Mouse (Mus musculus) spleen, postnatal 10 days (tissue): ENCODE results near the gene Cth.
"Not testable (repeated sequence)": the region's sequence is repeated elsewhere in the genome, so short reads cannot be mapped to it uniquely, and the experiment has no call there.

Experiments
- DNase-seq, 2 experiments: peaks; one replicate each; pipeline ENCODE4 v3.0.0; 2021 to 2022; ENCODE audit warnings: low spot score in 2 of 2

Cth gene

DNA sequence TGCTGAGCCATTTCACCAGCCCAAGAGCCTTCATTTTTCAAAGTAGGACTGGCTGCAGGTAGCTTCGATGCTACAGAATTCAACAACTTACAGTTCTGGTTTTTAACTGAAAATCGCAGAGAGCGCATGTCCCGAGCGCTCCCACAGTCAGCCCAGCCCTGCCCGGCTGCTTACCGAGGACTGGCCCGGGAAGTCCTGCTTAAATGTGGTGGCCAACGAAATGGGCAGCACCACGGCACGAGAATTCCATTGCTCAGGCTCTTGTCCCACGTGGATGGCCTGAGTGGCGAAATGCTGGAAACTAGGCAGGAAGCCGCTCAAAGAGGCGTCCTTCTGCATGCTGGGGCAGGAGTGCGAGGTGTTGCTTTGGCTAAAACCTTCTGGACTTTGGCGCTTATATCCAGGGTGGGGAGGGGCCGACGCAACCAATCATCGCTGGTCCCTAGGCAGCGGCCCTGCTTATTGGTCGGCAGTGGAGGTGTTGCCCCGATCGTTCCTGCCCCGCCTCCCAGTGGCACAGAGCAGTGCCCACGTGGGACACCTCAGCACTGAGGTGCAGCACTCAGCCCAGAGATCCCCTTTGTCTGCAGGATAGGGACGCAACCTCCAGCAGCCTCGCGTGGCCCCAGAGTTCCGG lies at the start of gene Cth:
Gene Cth, minus strand, starts transcription at position 386 of the 637 bp plus-strand sequence.
- DNase-seq: peak; percentile 33 to 78

DNA sequence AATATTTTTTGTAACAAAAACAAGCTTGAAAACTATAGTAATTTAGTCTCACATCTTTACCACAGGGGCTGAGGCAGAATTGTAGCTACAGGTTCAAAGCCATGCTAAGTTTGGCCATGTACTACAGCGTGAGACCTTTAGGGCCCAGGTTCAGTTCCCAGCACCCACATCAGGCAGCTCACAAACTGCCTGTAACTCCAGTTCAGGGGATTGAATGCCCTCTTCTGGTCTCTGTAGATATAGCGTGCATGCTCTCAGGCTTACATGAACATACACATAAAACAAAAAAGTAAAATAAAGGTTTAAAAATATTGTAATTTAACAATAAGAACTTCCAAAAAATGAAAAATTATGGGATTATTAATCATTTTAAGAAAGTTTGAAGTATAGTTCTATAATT lies 48.4 kb upstream of the Cth start:
- DNase-seq: no peak

DNA sequence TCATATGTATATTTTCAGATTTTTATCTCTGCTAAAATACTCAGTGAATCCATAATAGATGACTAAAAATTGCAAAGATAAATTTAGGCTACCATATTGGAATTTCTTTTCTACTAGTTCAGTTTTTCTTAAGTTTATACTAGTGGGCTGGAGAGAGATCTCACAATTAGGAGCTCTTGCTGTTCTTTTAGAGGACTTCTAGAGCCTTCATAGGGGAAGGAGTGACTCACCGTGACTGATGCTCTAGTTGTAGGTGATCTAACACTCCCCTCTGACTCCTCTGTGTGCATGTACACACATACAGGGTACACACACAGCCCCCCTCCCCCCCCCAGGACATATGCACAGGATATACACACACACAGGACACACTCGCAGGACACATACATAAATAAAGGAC lies 46.3 kb upstream of the Cth start:
- DNase-seq: no peak

DNA sequence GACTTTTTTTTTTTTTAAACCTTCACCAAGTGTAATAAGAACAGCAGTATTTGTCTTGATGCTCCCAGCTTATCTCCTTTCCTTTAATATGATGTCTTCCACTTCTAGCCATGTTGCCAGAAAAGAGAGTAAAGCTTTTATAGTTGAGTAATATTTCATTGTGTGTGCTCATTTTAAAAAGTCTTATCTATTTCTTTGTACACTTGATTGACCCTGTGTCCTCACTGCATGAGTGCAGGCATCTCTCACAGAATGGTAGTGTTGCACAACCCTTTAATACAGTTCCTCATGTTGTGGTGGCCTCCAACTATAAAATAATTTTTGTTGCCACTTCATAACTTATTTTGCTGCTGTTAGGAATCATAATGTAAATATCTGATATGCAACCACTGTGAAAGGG lies 32.4 kb upstream of the Cth start:
- DNase-seq: no peak

DNA sequence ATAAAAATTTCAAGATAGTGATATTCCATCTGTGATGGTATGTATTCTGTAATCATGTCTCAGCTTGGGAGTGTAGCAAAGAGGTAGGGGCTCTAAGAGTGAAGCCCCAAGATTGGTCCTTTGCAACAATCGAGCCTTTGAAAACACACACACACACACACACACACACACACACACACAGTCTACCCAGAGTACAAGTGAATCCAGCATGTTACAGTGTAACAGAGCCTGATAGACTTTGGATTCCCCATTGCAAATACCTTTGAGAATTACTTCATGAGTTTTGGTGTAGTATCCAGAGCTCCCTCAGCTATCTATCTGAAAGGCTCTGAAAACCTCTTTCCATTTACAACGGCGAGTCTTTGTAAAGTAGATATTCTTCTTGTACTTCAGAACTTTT lies 31.3 kb upstream of the Cth start:
- no peak for DNase-seq

DNA sequence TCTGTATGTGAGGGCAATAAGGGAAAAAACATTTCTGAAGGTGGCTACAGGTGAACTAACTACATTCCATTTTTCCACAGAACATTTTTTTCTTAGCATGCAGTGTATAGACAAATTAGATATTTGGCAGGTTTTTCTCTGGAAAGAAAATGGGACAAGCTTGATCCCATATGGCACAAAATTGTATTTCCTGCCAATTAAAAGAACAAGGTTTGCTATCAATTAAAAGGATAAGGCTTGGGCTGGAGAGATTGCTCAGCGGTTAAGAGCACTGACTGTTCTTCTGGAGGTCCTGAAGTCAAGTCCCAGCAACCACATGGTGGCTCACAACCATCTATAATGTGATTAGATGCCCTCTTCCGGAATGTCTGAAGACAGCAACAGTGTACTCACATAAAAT lies 30.6 kb upstream of the Cth start:
- no peak for DNase-seq

DNA sequence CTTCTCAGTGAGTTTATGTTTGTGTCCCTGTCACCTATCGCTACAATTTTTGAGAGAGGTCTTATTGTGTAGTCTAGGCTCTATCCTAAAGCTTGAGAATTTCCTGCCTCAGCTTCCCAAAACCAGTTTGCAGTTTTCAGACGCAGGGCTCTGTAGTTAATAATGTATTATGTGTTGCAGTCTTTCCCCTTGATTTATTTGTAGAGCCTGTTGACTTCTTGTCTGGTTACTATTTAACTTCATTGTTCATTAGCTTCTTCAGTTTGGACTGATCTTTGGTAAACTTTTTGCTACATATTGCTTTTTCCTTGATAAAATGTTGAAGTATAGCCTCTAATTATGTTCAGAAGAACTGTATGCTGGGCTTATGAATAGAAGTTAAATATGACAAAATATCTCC lies 27.8 kb upstream of the Cth start:
- DNase-seq: no peak

DNA sequence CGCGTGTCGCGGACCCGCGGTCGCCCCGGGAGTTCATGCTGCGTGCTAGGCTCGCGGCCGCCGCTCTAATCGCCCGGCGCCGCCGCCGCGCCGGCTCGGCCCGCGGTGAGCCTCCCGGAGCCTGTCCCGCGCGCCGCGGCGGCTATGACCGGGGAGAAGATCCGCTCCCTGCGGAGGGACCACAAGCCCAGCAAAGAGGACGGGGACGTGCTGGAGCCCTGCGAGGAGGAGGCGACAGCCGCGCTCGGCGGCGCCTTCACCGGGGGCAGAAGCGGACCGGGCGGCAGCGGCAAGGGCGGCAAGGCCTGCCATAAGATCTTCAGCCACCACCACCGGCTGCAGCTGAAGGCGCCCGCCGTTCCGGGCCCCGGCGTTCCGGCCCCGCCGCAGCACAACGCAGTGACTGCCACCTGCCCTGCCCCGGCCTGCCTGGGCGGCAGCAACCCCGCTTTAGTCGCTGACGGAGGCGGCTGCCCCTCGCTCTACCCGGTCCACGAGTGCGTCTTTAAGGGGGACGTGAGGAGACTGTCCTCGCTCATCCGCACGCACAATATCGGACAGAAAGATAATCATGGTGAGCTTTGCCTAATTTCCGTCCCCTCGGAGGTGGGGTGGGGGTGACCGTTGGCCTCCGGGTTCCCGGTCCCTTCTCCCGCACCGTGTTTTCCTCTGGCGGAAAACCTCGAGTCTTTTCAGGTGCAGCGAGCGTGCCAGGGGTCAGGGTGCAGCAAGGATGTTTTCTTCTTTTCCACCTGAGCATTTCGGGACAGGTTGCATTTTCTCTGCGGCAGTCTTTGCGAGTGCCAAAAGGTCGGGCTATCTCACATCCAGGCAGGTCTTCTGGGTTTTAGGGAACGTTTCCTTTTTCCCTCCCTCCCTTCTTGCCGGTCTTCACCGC lies 22.8 kb upstream of the Cth start:
- peak; percentile 64 to 81 for DNase-seq

DNA sequence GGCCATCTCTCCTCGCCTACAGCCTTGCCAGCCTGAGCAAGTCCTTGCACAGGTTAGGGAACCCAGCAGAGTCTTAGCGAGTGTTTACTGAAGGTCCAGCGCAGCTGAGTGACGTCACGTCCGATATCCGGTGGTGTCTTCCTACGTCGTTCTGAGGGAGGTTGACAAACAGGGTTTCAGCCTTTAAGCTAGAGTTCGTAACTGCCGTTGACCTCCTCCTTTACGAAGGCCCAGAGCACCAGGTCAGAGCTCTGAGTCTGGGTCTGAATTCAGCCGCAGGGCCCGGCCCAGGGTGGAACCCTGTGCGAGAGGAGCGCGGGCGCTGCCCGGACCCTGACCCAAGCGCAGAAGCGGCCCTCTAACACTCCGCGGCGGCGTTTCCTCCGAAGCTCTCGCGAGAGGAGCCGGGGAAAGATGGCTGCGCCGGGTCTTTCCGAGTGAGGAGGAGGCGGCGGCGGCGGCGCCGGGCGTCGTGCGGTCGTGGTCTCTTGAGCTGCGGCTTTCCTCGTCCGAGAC lies 22.0 kb upstream of the Cth start, which contains the start of gene Ankrd13c:
Gene Ankrd13c, plus strand, starts transcription at position 397 of the 516 bp plus-strand sequence.
- DNase-seq: peak; percentile 92

DNA sequence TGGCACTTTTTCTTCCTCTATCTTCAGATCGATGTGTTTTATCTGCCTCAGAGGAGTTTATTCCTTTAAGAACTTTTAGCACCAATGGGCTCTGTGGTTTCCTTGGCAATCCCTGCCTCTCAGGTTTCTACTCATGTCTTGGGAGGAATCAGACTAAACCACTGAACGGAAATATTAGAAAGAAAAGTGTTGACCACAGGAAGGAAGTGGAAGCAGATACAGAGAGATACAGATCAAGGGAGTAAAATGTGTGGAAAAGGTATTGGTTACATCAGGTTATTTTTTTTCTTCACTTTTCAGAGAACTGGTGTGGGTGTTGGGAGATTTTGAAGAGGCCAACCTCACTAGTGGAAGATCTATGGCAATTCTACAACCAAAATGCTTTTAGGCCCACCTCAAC lies 13.7 kb upstream of the Cth start:
- DNase-seq: no peak

DNA sequence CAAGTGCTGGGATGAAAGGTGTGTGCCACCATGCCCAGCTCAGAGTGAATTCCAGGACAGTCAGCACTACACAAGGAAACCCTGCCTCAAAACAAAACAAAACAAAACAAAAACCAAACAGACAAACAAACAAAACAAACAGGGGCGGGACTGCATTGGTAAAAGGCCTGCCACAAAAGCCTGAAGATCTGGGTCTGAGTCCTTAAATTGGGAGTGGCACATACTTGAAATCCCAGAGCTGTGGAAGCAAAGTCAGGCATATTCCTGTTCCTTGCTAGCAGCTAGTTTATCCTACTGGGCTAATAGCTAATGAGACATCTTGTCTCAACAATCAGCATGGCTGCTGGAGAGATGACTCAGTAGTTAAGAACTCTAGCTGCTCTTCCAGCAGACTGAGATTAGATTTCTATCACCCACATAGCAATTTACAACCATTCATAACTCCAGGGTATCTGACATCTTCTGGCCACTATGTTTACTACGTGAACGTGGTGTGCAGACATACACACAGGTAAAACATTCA lies 9.5 kb upstream of the Cth start:
- DNase-seq: no peak

DNA sequence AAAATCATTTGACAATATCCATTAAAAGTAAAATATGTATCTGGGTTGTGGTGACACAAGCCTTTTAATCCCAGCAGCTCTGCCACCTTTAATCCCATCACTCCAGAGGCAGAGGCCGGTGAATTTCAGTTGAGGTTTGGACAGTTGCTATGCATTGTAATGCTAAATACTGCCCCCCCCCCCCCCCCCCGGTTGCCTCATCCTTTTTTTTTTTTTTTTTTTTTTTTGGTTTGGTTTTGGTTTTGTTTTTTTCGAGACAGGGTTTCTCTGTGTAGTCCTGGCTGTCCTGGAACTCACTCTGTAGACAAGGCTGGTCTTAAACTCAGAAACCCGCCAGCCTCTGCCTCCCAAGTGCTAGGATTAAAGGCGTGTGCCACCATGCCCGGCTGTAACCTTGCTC lies 8.3 kb upstream of the Cth start:
- DNase-seq: not testable (repeated sequence)

DNA sequence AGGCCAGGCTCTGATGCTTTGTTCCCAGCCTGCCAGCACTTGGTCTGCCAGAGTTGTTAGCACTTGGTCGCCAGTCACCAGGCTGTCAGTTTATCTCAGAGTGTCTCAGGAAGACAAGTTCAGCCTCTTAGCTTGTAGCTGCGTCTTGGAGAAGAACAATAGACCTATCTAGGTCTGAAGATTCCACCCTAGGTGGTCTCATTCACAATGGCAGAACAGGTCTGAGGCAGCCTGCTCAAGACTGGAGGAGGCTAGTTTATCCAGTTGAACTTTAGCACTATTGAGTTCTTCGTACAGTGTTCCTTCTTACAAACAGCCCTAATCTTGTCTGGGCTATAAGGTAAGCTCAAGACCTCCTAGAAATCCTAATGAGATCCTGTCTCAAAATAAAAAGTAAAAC lies 7.2 kb upstream of the Cth start:
- DNase-seq: no peak

DNA sequence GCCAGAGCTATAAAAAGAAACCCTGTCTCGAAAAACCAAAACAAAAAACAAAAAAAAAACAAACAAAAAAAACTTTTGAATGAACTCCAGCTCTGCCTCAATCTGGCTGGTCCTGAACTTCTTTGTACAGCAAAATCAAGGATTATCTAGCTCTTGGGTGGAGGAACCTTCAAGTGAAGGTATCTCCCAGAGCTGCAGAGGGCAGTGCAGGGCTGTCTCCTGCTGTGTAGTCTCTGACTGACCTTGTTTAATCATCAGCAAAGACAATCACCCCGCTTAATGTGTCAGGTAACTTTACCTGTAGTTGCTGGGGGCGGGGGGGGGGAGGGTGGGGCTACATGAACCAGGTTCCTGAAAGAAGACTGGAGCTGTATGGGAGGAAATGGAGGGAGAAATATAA lies 6.7 kb upstream of the Cth start:
- DNase-seq: no peak

DNA sequence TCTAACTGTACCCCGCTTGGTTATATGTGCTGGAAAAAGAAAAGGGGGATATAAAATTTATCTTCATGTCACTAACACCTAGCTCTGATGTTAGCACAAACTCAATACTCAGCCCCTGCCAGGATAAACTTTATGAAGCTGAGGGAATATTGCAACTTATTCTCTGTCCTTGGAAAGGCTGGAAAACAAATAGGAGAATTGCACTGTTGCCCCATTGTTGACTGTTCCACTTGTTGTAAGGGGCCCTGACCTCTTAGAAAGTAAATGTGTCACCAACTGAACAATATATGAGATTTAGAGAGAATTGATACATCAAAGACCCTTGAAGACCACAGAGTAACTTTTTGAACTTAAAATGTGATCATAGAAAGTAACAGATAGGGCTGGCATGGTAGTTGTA lies 4.5 kb upstream of the Cth start:
- DNase-seq: no peak

DNA sequence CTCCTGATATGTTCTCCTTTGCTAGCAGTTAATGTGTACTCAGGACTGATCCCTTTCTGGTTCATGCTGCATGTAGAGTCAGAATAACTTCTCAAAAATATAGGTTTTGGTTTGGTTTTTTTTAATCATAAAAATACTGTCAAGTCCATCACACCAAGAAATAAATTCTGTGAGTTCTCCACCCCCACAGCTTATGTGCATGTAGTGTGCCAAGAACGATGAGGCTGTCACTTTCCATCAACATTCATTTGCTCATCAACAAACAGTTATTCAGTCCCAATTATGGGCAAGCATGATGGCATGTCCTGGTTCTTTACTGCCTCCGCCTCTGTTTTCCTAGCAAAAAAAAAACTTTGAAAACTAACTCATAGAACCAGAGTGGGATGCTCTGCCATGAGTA lies 3.9 kb upstream of the Cth start:
- DNase-seq: no peak

DNA sequence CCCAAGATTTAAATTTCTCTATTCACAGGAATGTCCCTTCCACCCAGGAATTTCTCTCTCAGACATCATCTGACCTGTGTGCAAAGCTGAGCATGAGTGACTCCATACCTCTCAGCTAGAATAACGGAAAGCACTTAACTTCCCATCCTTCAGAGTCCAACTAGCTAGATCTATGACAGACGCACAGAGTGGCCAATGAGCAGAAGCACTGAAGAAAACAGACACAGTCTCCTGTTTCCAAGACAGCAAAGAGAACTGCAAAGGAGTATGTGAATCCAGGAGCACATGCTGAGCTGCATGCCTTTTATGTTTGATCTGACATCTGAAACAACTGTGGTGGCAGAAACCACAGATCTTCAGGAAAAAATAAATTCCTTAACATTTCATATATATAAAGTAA lies 1.9 kb upstream of the Cth start:
- no peak for DNase-seq

DNA sequence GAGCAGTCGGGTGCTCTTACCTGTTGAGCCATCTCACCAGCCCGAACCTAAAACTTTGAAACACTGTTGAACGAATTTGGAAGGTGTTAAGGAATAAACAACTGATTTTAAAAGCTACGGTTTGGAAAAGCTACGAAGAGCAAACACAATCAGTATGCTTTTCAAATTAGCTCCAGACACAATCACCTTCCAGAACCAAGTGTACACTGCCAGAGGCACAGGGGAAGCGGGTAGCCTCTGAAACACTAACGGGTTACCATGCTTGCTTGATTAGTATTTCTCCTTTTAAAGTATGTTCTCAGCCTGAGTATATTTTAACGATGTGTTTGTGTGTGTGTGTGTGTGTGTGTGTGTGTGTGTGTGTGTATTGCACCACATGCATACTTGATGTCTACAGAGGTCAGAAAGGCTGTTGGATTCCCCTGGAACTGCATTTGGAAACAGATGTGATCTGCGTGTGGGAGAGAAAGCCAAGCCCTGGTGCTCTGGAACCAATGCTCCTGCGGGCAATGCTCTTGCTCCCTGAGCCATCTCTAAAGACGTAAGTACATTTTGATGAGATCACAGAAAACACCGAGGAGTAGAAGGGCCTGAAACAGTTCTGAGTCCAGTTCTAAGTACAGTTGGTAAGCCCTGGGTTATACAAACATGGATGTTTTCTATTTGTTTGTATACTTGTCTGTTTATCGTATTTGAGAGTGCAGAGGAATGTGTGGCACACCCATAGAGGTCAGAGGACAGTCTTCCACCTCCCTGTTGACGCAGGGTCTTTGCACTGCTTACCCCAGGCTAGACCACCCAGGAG lies 1.0 kb upstream of the Cth start:
- DNase-seq: no peak

DNA sequence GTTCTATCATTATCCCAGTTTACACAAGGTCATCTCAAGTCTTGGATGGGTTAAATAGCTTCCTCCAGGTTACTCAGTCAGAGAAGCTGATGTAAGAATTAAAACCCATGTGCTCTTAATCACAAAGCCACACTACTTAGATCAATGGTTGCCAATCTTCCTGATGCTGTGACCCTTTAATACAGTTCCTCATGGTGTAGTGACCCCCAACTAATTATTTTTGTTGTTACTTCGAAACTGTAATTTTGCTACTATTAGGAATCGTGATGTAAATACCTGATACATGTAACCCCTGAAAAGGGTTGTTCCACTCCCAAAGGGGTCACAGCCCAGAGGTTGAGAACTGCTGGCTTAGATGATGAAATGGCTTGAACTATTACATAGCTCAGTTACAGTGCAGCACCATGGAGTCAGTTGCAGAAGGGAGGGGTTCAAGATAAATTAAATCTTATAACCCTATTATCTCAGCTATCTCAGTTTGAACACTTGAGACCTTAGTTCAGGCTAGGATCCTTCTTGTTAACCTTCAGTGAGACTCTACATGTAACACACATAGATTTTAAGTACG lies 1.5 kb downstream of the Cth start:
- no peak for DNase-seq

DNA sequence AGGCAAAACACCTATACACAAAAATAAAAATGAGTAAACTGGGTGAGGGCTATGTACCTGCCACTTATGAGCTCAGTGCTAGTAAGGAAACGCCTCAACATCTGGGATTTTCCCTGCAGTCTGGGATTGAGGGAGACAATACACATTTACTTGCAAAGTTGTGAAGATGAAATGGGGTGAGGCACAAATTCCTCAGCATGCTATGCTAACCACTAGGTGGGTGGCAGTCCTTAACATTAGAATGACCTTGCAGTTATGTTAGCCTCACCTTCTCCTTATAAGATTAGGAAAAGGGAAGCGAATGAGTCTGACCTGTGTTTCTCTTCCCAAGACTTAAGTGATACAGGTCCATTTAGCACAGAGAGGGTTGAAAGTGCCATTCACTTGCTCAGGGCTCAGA lies 3.5 kb downstream of the Cth start:
- DNase-seq: no peak

DNA sequence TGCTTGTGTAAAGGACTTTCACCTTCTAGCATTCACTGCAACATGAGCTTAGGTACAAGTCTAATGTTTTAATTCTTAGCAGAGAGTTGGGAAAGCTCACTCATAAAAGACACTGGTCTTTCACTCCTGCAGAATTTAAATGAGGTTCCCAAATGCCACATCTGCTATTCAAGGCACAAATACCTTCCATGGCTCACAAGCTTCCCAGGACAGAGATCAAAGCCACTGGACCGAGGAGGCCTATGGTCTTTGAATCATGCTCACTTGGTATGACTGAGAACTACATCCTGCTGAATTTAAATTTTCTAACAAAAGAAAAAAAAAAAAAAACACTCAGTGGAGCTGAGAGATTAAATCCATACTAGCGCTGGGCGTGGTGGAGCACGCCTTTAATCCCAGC lies 8.5 kb downstream of the Cth start:
- no peak for DNase-seq

DNA sequence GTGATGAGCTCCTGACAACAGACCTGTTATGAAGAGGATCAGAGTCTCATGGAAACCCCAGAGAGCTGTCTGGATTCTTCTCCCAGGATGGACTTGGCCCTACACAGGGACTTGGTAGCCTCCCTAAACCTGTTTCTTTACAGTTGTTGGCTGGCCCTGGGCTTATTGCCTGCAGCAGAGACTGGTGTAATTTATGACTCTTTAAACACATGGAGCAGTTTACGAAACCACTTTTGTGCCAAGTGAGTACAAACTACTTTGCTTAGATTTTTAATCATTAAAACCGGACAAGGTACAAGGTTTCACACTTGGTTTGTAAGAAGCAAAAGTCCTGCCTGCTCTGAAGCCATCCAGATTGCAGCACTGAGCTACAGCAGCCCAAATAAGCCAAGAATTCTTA lies 12.7 kb downstream of the Cth start:
- DNase-seq: no peak
